In genomic region chr7:49636491-49637115, GRCm38 (mm10) we compare ENCODE assay signal across 17 mouse cellular contexts. TPM values are rescaled to one million over a fixed set of nuclear protein-coding genes. Genes with fewer than 3 reads are reported as not detected.
A peak's percentile ranks its signal among the peaks of the same experiment; 100 is the strongest.
DNase-seq lines count a peak whose midpoint lies in the region; ATAC-seq lines count a peak whose summit lies in the region.
"Had no signal": no experiment of that assay in that cellular context is flagged by ENCODE, and none has a peak within 500 bp of the region (broad histone marks: within the 10 kb centered on the region; RNA-seq: fewer than 3 reads in every experiment).

Gene Dbx1, minus strand, starts transcription at chr7:49636849.

- H3K9ac ChIP-seq in liver, embryonic 11.5 days (ENCODE audit: low read depth, low read length) = no peak within 1 kb of the TSS
- H3K9ac ChIP-seq in liver, embryonic 12.5 days = no peak within 1 kb of the TSS
- H3K9ac ChIP-seq in forebrain, embryonic 12.5 days = peak within 1 kb of the TSS; percentile 25; the same call in 1 of the 2 replicates
- H3K9ac ChIP-seq: embryonic facial prominence, embryonic 12.5 days; stomach, embryonic 15.5 days had no signal

- DNase-seq in liver, embryonic 11.5 days (ENCODE audit: low spot score) = peak; percentile 36
- DNase-seq in mesoderm, embryonic 11.5 days (ENCODE audit: low read depth, low spot score) = peak; percentile 33
- DNase-seq in adrenal gland, postnatal 4 days (ENCODE audit: low spot score in 2 of 2) = no peak
- no peak for DNase-seq in cerebellum, postnatal 36 days
- DNase-seq: heart, postnatal 36 days; kidney, postnatal 14 days; lung, adult 18-20 months; right cerebral cortex, postnatal 14 days had no signal

- H3K27ac ChIP-seq in liver, embryonic 11.5 days (ENCODE audit: low read depth, low read length) = no peak within 1 kb of the TSS
- H3K27ac ChIP-seq in liver, embryonic 12.5 days = no peak within 1 kb of the TSS
- H3K27ac ChIP-seq in forebrain, embryonic 12.5 days = no peak within 1 kb of the TSS; the same call in 1 of the 2 replicates
- H3K27ac ChIP-seq: embryonic facial prominence, embryonic 12.5 days; left cerebral cortex, adult 2 months; stomach, embryonic 15.5 days had no signal

- H3K4me3 ChIP-seq in liver, embryonic 11.5 days (ENCODE audit: low read depth, low read length) = no peak within 1 kb of the TSS
- H3K4me3 ChIP-seq in liver, embryonic 12.5 days = no peak within 1 kb of the TSS
- peak within 1 kb of the TSS; percentile 34 for H3K4me3 ChIP-seq in forebrain, embryonic 12.5 days (replicated peaks)
- H3K4me3 ChIP-seq: embryonic facial prominence, embryonic 12.5 days; left cerebral cortex, adult 2 months; myocyte; stomach, embryonic 15.5 days had no signal

- H3K36me3 ChIP-seq in liver, embryonic 11.5 days (ENCODE audit: control insufficient read depth, insufficient read depth, low read length) = no peaks in the 10 kb centered on the region
- no peaks in the 10 kb centered on the region for H3K36me3 ChIP-seq in liver, embryonic 12.5 days
- H3K36me3 ChIP-seq in forebrain, embryonic 12.5 days (replicated peaks) = no peaks in the 10 kb centered on the region
- H3K36me3 ChIP-seq: embryonic facial prominence, embryonic 12.5 days; stomach, embryonic 15.5 days had no signal

- H3K4me1 ChIP-seq in liver, embryonic 11.5 days (replicated peaks; ENCODE audit: control insufficient read depth, insufficient read depth, low read length) = peaks cover 4% of the 10 kb centered on the region; the same call in 1 of the 2 replicates
- peaks cover 7% of the 10 kb centered on the region for H3K4me1 ChIP-seq in liver, embryonic 12.5 days
- H3K4me1 ChIP-seq in forebrain, embryonic 12.5 days = peaks cover 92% of the 10 kb centered on the region

- 2% methylated on average over 33 of the region's 33 CpGs for WGBS in liver, embryonic 11.5 days
- WGBS in liver, embryonic 12.5 days (ENCODE audit: insufficient replicate concordance) = 4% methylated on average over 33 of the region's 33 CpGs
- WGBS in forebrain, embryonic 12.5 days = 0% methylated on average over 32 of the region's 33 CpGs

- H3K4me2 ChIP-seq in liver, embryonic 11.5 days = no peak within 1 kb of the TSS
- no peak within 1 kb of the TSS for H3K4me2 ChIP-seq in liver, embryonic 12.5 days
- H3K4me2 ChIP-seq in forebrain, embryonic 12.5 days = peak within 1 kb of the TSS; percentile 54
- H3K4me2 ChIP-seq: embryonic facial prominence, embryonic 12.5 days had no signal

- H3K27me3 ChIP-seq in liver, embryonic 11.5 days (replicated peaks; ENCODE audit: control insufficient read depth, insufficient read depth, low read length) = peaks cover 99% of the 10 kb centered on the region
- peaks cover 99% of the 10 kb centered on the region for H3K27me3 ChIP-seq in liver, embryonic 12.5 days (replicated peaks)
- peaks cover 93% of the 10 kb centered on the region for H3K27me3 ChIP-seq in forebrain, embryonic 12.5 days

- ATAC-seq in liver, embryonic 11.5 days (replicated peaks; ENCODE audit: low FRiP score) = no peak
- ATAC-seq in liver, embryonic 12.5 days = no peak
- peak; percentile 63 for ATAC-seq in forebrain, embryonic 12.5 days (ENCODE audit: low FRiP score)
- ATAC-seq in megakaryocyte, adult 5-6 weeks (ENCODE audit: poor library complexity, severe bottlenecking) = no peak
- no peak for ATAC-seq in CD4-positive, CD25-positive, alpha-beta regulatory T cell, adult 4 months

- H3K9me3 ChIP-seq in liver, embryonic 11.5 days (ENCODE audit: control insufficient read depth, low read length) = no peaks in the 10 kb centered on the region
- H3K9me3 ChIP-seq in liver, embryonic 12.5 days (replicated peaks) = no peaks in the 10 kb centered on the region
- no peaks in the 10 kb centered on the region for H3K9me3 ChIP-seq in forebrain, embryonic 12.5 days
- H3K9me3 ChIP-seq: embryonic facial prominence, embryonic 12.5 days; stomach, embryonic 15.5 days had no signal

RNA-seq across cellular contexts. Expression of gene Dbx1, which starts in this region (rescaled TPM):
- polyA plus RNA-seq in liver, embryonic 11.5 days (2014; fragmentation: Nextera tagmentation; extraction: Ambion mirVana) = 0.08 TPM in 1 of 2 replicates, not detected in the other
- 0.08 TPM in 1 of 2 replicates, not detected in the other for polyA plus RNA-seq in liver, embryonic 12.5 days (2016; fragmentation: Nextera tagmentation; extraction: Ambion mirVana)
- polyA plus RNA-seq in forebrain, embryonic 12.5 days (2016; fragmentation: Nextera tagmentation; extraction: Ambion mirVana) = 28.6 and 35.3 TPM in 2 replicates
- not detected in 2 replicates for total RNA-seq in megakaryocyte, adult 5-6 weeks (2015)
- total RNA-seq in megakaryocyte, adult 5-6 weeks (2017) = not detected in 2 replicates
- total RNA-seq in adrenal gland, postnatal 4 days (2021) = not detected
- polyA plus RNA-seq in CD4-positive, CD25-positive, alpha-beta regulatory T cell, adult 4 months (2017; shearing (Covaris generic)) = not detected
- total RNA-seq: heart, postnatal 36 days; left cerebral cortex, adult 2 months had no signal
- polyA plus RNA-seq: myocyte; urinary bladder, adult 2 months had no signal

Comparison
In these comparisons a context has a peak if more than half of its experiments do, and no peak if none do; other contexts are left out.
1. RNA of gene Dbx1 (polyA plus RNA-seq): 28.6 to 35.3 TPM in forebrain, embryonic 12.5 days; 0.08 TPM in liver, embryonic 11.5 days, 0.08 TPM in liver, embryonic 12.5 days and not detected in CD4-positive, CD25-positive, alpha-beta regulatory T cell, adult 4 months; every median in the first group is over 10 times any median in the second.
2. Peak in DNase-seq in liver, embryonic 11.5 days; RNA of the gene not detected or under 1 TPM.